Mouse (Mus musculus) lung, adult 2 months (tissue): ENCODE data around the gene Nppa.

Source experiments
- CTCF ChIP-seq: fragments of 200-500 bp; IDR thresholded peaks from 2 replicates; pipeline ENCODE4 v1.5.1; 2011; ENCODE audit warnings: mild to moderate bottlenecking, low read length, control low read depth; ENCODE audit not compliant: insufficient read depth
- POLR2A ChIP-seq: fragments of 200-500 bp; IDR thresholded peaks from 2 replicates; pipeline ENCODE4 v1.6.1; 2011; ENCODE audit warnings: low read depth, mild to moderate bottlenecking, control low read depth, low read length, borderline replicate concordance; ENCODE audit errors: extremely low read depth

DNA sequence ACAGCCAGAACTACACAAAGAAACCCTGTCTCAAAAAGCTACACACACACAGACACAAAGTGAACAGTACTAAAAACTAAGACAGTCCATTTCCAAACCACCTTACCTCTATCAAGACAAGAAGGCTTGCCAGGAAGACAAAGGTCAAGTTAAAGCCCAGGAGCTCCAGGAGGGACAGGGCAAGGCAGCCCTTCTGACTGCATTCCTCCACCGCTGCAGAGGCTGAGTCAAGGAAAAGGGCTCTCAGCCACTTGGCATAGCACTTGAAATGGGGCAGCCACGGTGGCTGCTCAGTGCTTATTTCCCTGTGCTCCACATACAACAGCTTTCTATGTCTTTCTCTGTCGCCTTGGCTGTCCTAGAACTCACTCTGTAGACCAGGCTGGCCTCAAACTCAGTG is 23.5 kb downstream of the Nppa start:
- TF ChIP-seq CTCF = no peak
- no peak for TF ChIP-seq POLR2A
